Mouse (Mus musculus): ENCODE results near the gene Pqlc3. TPM values are rescaled to one million over a fixed set of nuclear protein-coding genes. Genes with fewer than 3 reads are reported as not detected.

The Pqlc3 gene
- 22.7 and 27.2 TPM in 2 replicates for polyA plus RNA-seq (2015; fragmentation: Nextera tagmentation; extraction: Ambion mirVana)

DNA sequence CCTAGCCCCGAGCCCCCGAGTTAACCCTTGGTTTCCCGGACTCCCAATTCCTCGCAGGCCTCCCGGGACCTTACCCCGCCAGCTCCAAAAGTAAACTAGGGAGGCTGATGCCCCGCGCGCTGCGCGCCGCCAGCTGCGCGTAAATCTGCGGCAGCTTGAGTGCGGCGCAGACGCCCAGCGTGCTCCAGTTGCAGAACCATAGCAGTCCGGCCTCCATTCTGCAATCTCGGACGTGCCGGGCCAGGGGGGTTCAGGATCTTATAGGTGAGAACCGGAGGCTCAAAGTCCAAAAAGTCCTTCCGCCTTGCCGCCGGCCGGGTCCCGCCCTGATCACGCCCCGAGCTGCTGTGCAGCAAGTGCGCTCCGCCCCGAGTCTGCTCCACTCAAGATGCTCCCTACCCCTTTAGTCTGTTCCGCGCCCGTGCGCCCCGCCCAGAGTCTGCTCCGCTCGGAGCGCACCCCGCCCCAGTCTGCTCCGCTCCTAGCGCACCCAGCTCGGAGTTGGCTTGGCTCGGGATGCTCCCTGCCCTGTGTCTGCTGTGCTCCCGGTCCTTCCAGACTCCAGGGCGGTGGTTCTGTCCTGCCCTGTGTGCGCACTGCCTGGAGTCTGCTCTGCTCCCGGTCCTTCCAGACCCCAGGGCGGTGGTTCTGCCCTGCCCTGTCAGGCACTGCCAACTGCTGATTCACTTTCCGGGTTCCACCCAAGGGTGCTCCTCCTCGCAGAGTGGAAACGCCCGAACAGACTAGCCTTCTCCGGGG lies at the start of gene Pqlc3:
Pqlc3 (minus strand) TSS at position 670 of the 759 bp plus-strand sequence.

DNA sequence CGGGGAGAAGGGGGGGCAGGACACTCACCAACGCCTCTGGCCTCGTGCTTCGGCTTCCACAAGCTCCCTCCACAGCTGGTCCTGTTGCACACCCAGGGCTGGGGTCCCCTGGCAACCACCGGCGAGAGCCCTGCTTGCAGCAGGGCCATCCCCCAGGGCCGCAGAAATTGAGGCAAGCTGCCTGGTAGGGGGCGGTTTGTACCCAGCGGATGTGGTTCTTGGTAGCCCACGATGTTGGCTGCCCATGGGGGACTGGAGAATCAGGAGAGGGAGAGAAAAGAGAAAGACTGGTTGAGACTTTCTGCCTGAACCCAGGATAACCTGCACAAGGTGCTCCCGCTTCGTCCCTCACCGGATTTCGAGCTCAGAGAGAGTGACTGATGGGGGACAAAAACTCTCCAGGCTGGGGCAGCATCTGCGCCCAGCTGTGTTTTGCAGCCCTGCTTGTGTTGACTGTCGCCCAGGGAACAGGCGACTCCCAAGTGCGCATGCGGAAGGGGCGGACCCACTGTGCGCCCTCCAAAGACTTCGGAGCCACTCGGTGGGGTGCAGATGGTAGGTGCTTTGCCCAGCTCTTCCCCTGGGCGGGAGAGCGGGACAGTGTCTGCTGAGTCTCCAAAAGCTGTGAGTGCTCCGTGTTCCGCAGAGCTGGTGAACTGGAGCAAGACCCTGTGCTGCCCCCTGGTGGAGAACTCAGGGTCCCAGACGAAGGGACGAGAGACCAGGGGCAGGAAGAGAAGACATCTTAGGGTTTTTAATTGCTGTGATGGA lies 11.1 kb upstream of the Pqlc3 start, which contains the start of gene 2410004P03Rik:
2410004P03Rik (minus strand) TSS at position 628 of the 771 bp plus-strand sequence.

Other genes starting within 250 kb of the Pqlc3 start
- gene Greb1, start 199.5 kb downstream of the Pqlc3 start, polyA plus RNA-seq (2015; fragmentation: Nextera tagmentation; extraction: Ambion mirVana): 0.08 and 0.11 TPM in 2 replicates
- 15.7 and 17.7 TPM in 2 replicates for gene E2f6, start 189.4 kb downstream of the Pqlc3 start, polyA plus RNA-seq (2015; fragmentation: Nextera tagmentation; extraction: Ambion mirVana)
- 31.4 and 45.2 TPM in 2 replicates for gene Rock2, start 105.5 kb downstream of the Pqlc3 start, polyA plus RNA-seq (2015; fragmentation: Nextera tagmentation; extraction: Ambion mirVana)
- gene 2410004P03Rik, start 11.3 kb upstream of the Pqlc3 start, polyA plus RNA-seq (2015; fragmentation: Nextera tagmentation; extraction: Ambion mirVana): 0.17 and 0.42 TPM in 2 replicates
- gene Kcnf1, start 176.5 kb upstream of the Pqlc3 start, polyA plus RNA-seq (2015; fragmentation: Nextera tagmentation; extraction: Ambion mirVana): 18.5 and 24.5 TPM in 2 replicates

Data from urinary bladder, postnatal 0 days (tissue).